Mouse (Mus musculus): ENCODE measurements around the gene Hoxb8. TPM values are rescaled to one million over a fixed set of nuclear protein-coding genes. Genes with fewer than 3 reads are reported as not detected.

The Hoxb8 gene
- total RNA-seq, 1 experiment: 0.18 TPM

GRCm38 (mm10) chr11:96322738-96323137 is 41.0 kb downstream of the Hoxb8 start:
- in situ Hi-C loops (cut with MboI; ENCODE audit: low sequenced_read_pairs in 2 of 2, unreplicated experiment in 2 of 2): no loop called here
- Histone ChIP-seq H3K4me3 (ENCODE audit: insufficient read depth in 1 of 2, low read depth in 1 of 2, low read length in 2 of 2, poor library complexity in 1 of 2, severe bottlenecking in 1 of 2) (no peak overlapping the region), H3K9me3 (ENCODE audit: control insufficient read depth, insufficient read depth, low read depth, low read length) (no peaks in the 10 kb centered on the region), H3K36me3 (ENCODE audit: control insufficient read depth, insufficient read depth, low read length, poor library complexity, severe bottlenecking) (no peaks in the 10 kb centered on the region), H3K27ac (ENCODE audit: insufficient read depth, low read depth, low read length, poor library complexity, severe bottlenecking) (no peak overlapping the region), H3K4me1 (ENCODE audit: control insufficient read depth in 2 of 2, insufficient read depth in 2 of 2, low read length in 2 of 2, poor library complexity in 1 of 2) (no peaks in the 10 kb centered on the region), H3K9ac (ENCODE audit: insufficient read depth, low read depth, low read length, poor library complexity, severe bottlenecking) (no peak overlapping the region)
- no peak for DNase-seq (ENCODE audit: low read depth, low spot score)
- TF ChIP-seq MAFK (IDR thresholded peaks at IDR 0.05; ENCODE audit: insufficient read depth, low read depth, low read length): no peak
- TF ChIP-seq CHD2 (IDR thresholded peaks at IDR 0.05; ENCODE audit: low read depth, low read length): no peak
- no peak for TF ChIP-seq HCFC1 (IDR thresholded peaks at IDR 0.05; ENCODE audit: borderline replicate concordance, insufficient read depth, low read length)
- TF ChIP-seq ZNF384 (IDR thresholded peaks at IDR 0.05; ENCODE audit: low read depth, low read length): no peak
- TF ChIP-seq ZC3H11A (IDR thresholded peaks at IDR 0.05; ENCODE audit: borderline replicate concordance, low read depth, low read length): no peak

- in situ Hi-C loops (cut with MboI; ENCODE audit: low sequenced_read_pairs in 2 of 2, unreplicated experiment in 2 of 2): no loop called here
- H3K36me3 ChIP-seq (ENCODE audit: control insufficient read depth, insufficient read depth, low read length, poor library complexity, severe bottlenecking): no peaks in the 10 kb centered on the region
- no peaks in the 10 kb centered on the region for H3K9me3 ChIP-seq (ENCODE audit: control insufficient read depth, insufficient read depth, low read depth, low read length)
- TF ChIP-seq HCFC1 (IDR thresholded peaks at IDR 0.05; ENCODE audit: borderline replicate concordance, insufficient read depth, low read length): no peak
- no peak for TF ChIP-seq ZC3H11A (IDR thresholded peaks at IDR 0.05; ENCODE audit: borderline replicate concordance, low read depth, low read length)
- no peak for TF ChIP-seq MAFK (IDR thresholded peaks at IDR 0.05; ENCODE audit: insufficient read depth, low read depth, low read length)
- TF ChIP-seq CHD2 (IDR thresholded peaks at IDR 0.05; ENCODE audit: low read depth, low read length): no peak
- no peak within 1 kb of the TSS for H3K9ac ChIP-seq (ENCODE audit: insufficient read depth, low read depth, low read length, poor library complexity, severe bottlenecking)
- no peaks in the 10 kb centered on the region for H3K4me1 ChIP-seq (ENCODE audit: control insufficient read depth in 2 of 2, insufficient read depth in 2 of 2, low read length in 2 of 2, poor library complexity in 1 of 2)
- DNase-seq (ENCODE audit: low read depth, low spot score): no peak
- H3K4me3 ChIP-seq (ENCODE audit: insufficient read depth in 1 of 2, low read depth in 1 of 2, low read length in 2 of 2, poor library complexity in 1 of 2, severe bottlenecking in 1 of 2): no peak within 1 kb of the TSS
- H3K27ac ChIP-seq (ENCODE audit: insufficient read depth, low read depth, low read length, poor library complexity, severe bottlenecking): no peak within 1 kb of the TSS
Observed at GRCm38 (mm10) chr11:96323154-96323553, 41.4 kb downstream of the Hoxb8 start, which contains the start of gene Hoxb3. Gene Hoxb3, plus strand, starts transcription at chr11:96323326.

- Histone ChIP-seq H3K4me3 (ENCODE audit: insufficient read depth in 1 of 2, low read depth in 1 of 2, low read length in 2 of 2, poor library complexity in 1 of 2, severe bottlenecking in 1 of 2) (no peak overlapping the region), H3K36me3 (ENCODE audit: control insufficient read depth, insufficient read depth, low read length, poor library complexity, severe bottlenecking) (no peaks in the 10 kb centered on the region), H3K9me3 (ENCODE audit: control insufficient read depth, insufficient read depth, low read depth, low read length) (no peaks in the 10 kb centered on the region), H3K4me1 (ENCODE audit: control insufficient read depth in 2 of 2, insufficient read depth in 2 of 2, low read length in 2 of 2, poor library complexity in 1 of 2) (no peaks in the 10 kb centered on the region), H3K9ac (ENCODE audit: insufficient read depth, low read depth, low read length, poor library complexity, severe bottlenecking) (no peak overlapping the region), H3K27ac (ENCODE audit: insufficient read depth, low read depth, low read length, poor library complexity, severe bottlenecking) (no peak overlapping the region)
- DNase-seq (ENCODE audit: low read depth, low spot score): no peak
- in situ Hi-C loops (cut with MboI; ENCODE audit: low sequenced_read_pairs in 2 of 2, unreplicated experiment in 2 of 2): no loop called here
- TF ChIP-seq ZNF384 (IDR thresholded peaks at IDR 0.05; ENCODE audit: low read depth, low read length): no peak
- no peak for TF ChIP-seq MAFK (IDR thresholded peaks at IDR 0.05; ENCODE audit: insufficient read depth, low read depth, low read length)
- TF ChIP-seq ZC3H11A (IDR thresholded peaks at IDR 0.05; ENCODE audit: borderline replicate concordance, low read depth, low read length): no peak
- no peak for TF ChIP-seq CHD2 (IDR thresholded peaks at IDR 0.05; ENCODE audit: low read depth, low read length)
- no peak for TF ChIP-seq HCFC1 (IDR thresholded peaks at IDR 0.05; ENCODE audit: borderline replicate concordance, insufficient read depth, low read length)
Observed at GRCm38 (mm10) chr11:96324125-96324524, 42.4 kb downstream of the Hoxb8 start.

GRCm38 (mm10) chr11:96324965-96325364 is 43.3 kb downstream of the Hoxb8 start:
- H3K9ac ChIP-seq (ENCODE audit: insufficient read depth, low read depth, low read length, poor library complexity, severe bottlenecking): no peak overlapping the region
- no peaks in the 10 kb centered on the region for H3K36me3 ChIP-seq (ENCODE audit: control insufficient read depth, insufficient read depth, low read length, poor library complexity, severe bottlenecking)
- in situ Hi-C loops (cut with MboI; ENCODE audit: low sequenced_read_pairs in 2 of 2, unreplicated experiment in 2 of 2): loop anchor here in 1 of 2 experiments (5.0 kb wide), 1 partner anchor 43 kb away; the partner anchor contains the start of gene Hoxb8
- H3K4me3 ChIP-seq (ENCODE audit: insufficient read depth in 1 of 2, low read depth in 1 of 2, low read length in 2 of 2, poor library complexity in 1 of 2, severe bottlenecking in 1 of 2): no peak overlapping the region
- H3K4me1 ChIP-seq (ENCODE audit: control insufficient read depth in 2 of 2, insufficient read depth in 2 of 2, low read length in 2 of 2, poor library complexity in 1 of 2): no peaks in the 10 kb centered on the region
- no peak for DNase-seq (ENCODE audit: low read depth, low spot score)
- no peak overlapping the region for H3K27ac ChIP-seq (ENCODE audit: insufficient read depth, low read depth, low read length, poor library complexity, severe bottlenecking)
- no peaks in the 10 kb centered on the region for H3K9me3 ChIP-seq (ENCODE audit: control insufficient read depth, insufficient read depth, low read depth, low read length)
- TF ChIP-seq MAFK (IDR thresholded peaks at IDR 0.05; ENCODE audit: insufficient read depth, low read depth, low read length) (no peak), ZNF384 (IDR thresholded peaks at IDR 0.05; ENCODE audit: low read depth, low read length) (no peak), ZC3H11A (IDR thresholded peaks at IDR 0.05; ENCODE audit: borderline replicate concordance, low read depth, low read length) (no peak), CHD2 (IDR thresholded peaks at IDR 0.05; ENCODE audit: low read depth, low read length) (no peak), HCFC1 (IDR thresholded peaks at IDR 0.05; ENCODE audit: borderline replicate concordance, insufficient read depth, low read length) (no peak)
